Mouse (Mus musculus) intestine, postnatal 0 days (tissue): Measurements from ENCODE around the gene Olfr530. TPM values are rescaled to one million over a fixed set of nuclear protein-coding genes. Genes with fewer than 3 reads are reported as not detected.

Experiments
- ATAC-seq: fragments of 200-750 bp; cut with Nextera tagmentation; 2 replicates; pipeline ENCODE4 v1.8.0; 2017; ENCODE audit warnings: mild to moderate bottlenecking, moderate TSS enrichment, moderate library complexity
- H3K27ac ChIP-seq: fragments of 300-500 bp; sonication (generic); 2 replicates; pipeline ENCODE4 v1.5.1; 2014; ENCODE audit warnings: mild to moderate bottlenecking, low read depth, low read length, moderate library complexity
- H3K27me3 ChIP-seq: fragments of 300-500 bp; sonication (generic); replicated peaks from 2 replicates; pipeline ENCODE4 v1.6.1; 2014; ENCODE audit warnings: low read length, mixed read lengths; ENCODE audit not compliant: control insufficient read depth, insufficient read depth
- H3K36me3 ChIP-seq: fragments of 300-500 bp; sonication (generic); 2 replicates; pipeline ENCODE4 v1.6.1; 2014; ENCODE audit warnings: mild to moderate bottlenecking, moderate library complexity; ENCODE audit not compliant: control insufficient read depth, insufficient read depth
- H3K4me1 ChIP-seq: fragments of 300-500 bp; sonication (generic); replicated peaks from 2 replicates; pipeline ENCODE4 v1.6.1; 2014; ENCODE audit warnings: antibody characterized with exemption, low read length, mixed read lengths; ENCODE audit not compliant: control insufficient read depth, insufficient read depth
- H3K4me2 ChIP-seq: fragments of 300-500 bp; sonication (generic); replicated peaks from 2 replicates; pipeline ENCODE4 v1.6.1; 2014; ENCODE audit warnings: low read depth, mild to moderate bottlenecking, moderate library complexity
- H3K4me3 ChIP-seq: fragments of 300-500 bp; sonication (generic); 2 replicates; pipeline ENCODE4 v1.5.1; 2014; ENCODE audit warnings: low read depth, low read length
- H3K9ac ChIP-seq: fragments of 300-500 bp; sonication (generic); 2 replicates; pipeline ENCODE4 v1.6.1; 2014; ENCODE audit warnings: mild to moderate bottlenecking, low read depth, low read length
- H3K9me3 ChIP-seq: fragments of 300-500 bp; sonication (generic); 2 replicates; pipeline ENCODE4 v1.6.1; 2016; ENCODE audit warnings: mixed run types; ENCODE audit not compliant: control insufficient read depth
- CTCF ChIP-seq: sonication (generic); IDR thresholded peaks from 2 replicates; pipeline ENCODE4 v1.5.1; 2016; ENCODE audit warnings: low read depth, mild to moderate bottlenecking, control low read depth, antibody characterized with exemption, moderate library complexity
- WGBS: fragments of 180-500 bp; shearing (Covaris S2); extraction: QIAGEN DNeasy Blood & Tissue Kit; methylation state at CpG from one replicate; pipeline ENCODE4 v1.1.7; 2014; 5-methylcytosine and 5-hydroxymethylcytosine counted together
- polyA plus RNA-seq: library from polyadenylated mRNA; unstranded; fragments of >200 nt; fragmentation: Nextera tagmentation; extraction: Ambion mirVana; gene quantifications from 2 replicates; pipeline ENCODE4 v1.2.1, GENCODE M21; 2015

Olfr530 gene
- polyA plus RNA-seq = not detected in 2 replicates

- no peaks in the 10 kb centered on the region for H3K4me1 ChIP-seq
- H3K9me3 ChIP-seq = no peaks in the 10 kb centered on the region
- ATAC-seq = no peak
- 29% methylated on average over 1 of the region's 1 CpGs for WGBS
- H3K4me2 ChIP-seq = no peak within 1 kb of the TSS
- H3K36me3 ChIP-seq = no peaks in the 10 kb centered on the region
- TF ChIP-seq CTCF = no peak
- no peaks in the 10 kb centered on the region for H3K27me3 ChIP-seq
- H3K27ac ChIP-seq = no peak within 1 kb of the TSS
- H3K4me3 ChIP-seq = no peak within 1 kb of the TSS
- H3K9ac ChIP-seq = no peak within 1 kb of the TSS
These were observed at the start of gene Olfr530 for GRCm38 (mm10) chr7:140376231-140376630. Gene Olfr530, minus strand, starts transcription at chr7:140376331.

- Histone ChIP-seq H3K9ac (no peak within 1 kb of the TSS), H3K4me2 (no peak within 1 kb of the TSS), H3K36me3 (no peaks in the 10 kb centered on the region), H3K4me1 (no peaks in the 10 kb centered on the region), H3K9me3 (no peaks in the 10 kb centered on the region), H3K4me3 (no peak within 1 kb of the TSS), H3K27ac (no peak within 1 kb of the TSS), H3K27me3 (no peaks in the 10 kb centered on the region)
- TF ChIP-seq CTCF = no peak
- no peak for ATAC-seq
- WGBS = 81% methylated on average over 1 of the region's 1 CpGs
These were observed 45.4 kb upstream of the Olfr530 start, which contains the start of gene Olfr532 for GRCm38 (mm10) chr7:140421539-140421938. Gene Olfr532, minus strand, starts transcription at chr7:140421639.

- Histone ChIP-seq H3K4me2 (no peak within 1 kb of the TSS), H3K4me3 (no peak within 1 kb of the TSS), H3K27me3 (no peaks in the 10 kb centered on the region), H3K4me1 (no peaks in the 10 kb centered on the region), H3K9me3 (no peaks in the 10 kb centered on the region), H3K9ac (no peak within 1 kb of the TSS), H3K36me3 (no peaks in the 10 kb centered on the region), H3K27ac (no peak within 1 kb of the TSS)
- ATAC-seq = no peak
- WGBS = 83% methylated on average over 1 of the region's 1 CpGs
- TF ChIP-seq CTCF = no peak
These were observed 26.7 kb upstream of the Olfr530 start, which contains the start of gene Olfr531 for GRCm38 (mm10) chr7:140402818-140403217. Gene Olfr531, minus strand, starts transcription at chr7:140402918.

GRCm38 (mm10) chr7:140376911-140377310 lies 780 bp upstream of the Olfr530 start:
- H3K9me3 ChIP-seq = no peaks in the 10 kb centered on the region
- no peak overlapping the region for H3K4me3 ChIP-seq
- no peak for TF ChIP-seq CTCF
- H3K4me1 ChIP-seq = no peaks in the 10 kb centered on the region
- no peaks in the 10 kb centered on the region for H3K36me3 ChIP-seq
- H3K27ac ChIP-seq = no peak overlapping the region
- no peak overlapping the region for H3K9ac ChIP-seq
- H3K27me3 ChIP-seq = no peaks in the 10 kb centered on the region
- 93% methylated on average over 2 of the region's 2 CpGs for WGBS
- H3K4me2 ChIP-seq = no peak overlapping the region
- no peak for ATAC-seq

- WGBS = 75% methylated on average over 4 of the region's 4 CpGs
- H3K4me1 ChIP-seq = no peaks in the 10 kb centered on the region
- H3K27me3 ChIP-seq = no peaks in the 10 kb centered on the region
- H3K27ac ChIP-seq = no peak overlapping the region
- no peak for ATAC-seq
- H3K36me3 ChIP-seq = no peaks in the 10 kb centered on the region
- no peak overlapping the region for H3K4me2 ChIP-seq
- H3K4me3 ChIP-seq = no peak overlapping the region
- no peaks in the 10 kb centered on the region for H3K9me3 ChIP-seq
- no peak overlapping the region for H3K9ac ChIP-seq
- TF ChIP-seq CTCF = no peak
These were observed 1.8 kb downstream of the Olfr530 start for GRCm38 (mm10) chr7:140374300-140374699.

- Histone ChIP-seq H3K27me3 (no peaks in the 10 kb centered on the region), H3K4me3 (no peak within 1 kb of the TSS), H3K9ac (no peak within 1 kb of the TSS), H3K4me2 (no peak within 1 kb of the TSS), H3K4me1 (no peaks in the 10 kb centered on the region), H3K9me3 (no peaks in the 10 kb centered on the region), H3K36me3 (no peaks in the 10 kb centered on the region), H3K27ac (no peak within 1 kb of the TSS)
- ATAC-seq = no peak
- 67% methylated on average over 3 of the region's 3 CpGs for WGBS
- TF ChIP-seq CTCF = no peak
These were observed 14.6 kb downstream of the Olfr530 start, which contains the start of gene Olfr60 for GRCm38 (mm10) chr7:140361571-140361970. Gene Olfr60, minus strand, starts transcription at chr7:140361671.

GRCm38 (mm10) chr7:140333717-140334116 lies 42.4 kb downstream of the Olfr530 start, which contains the start of gene Olfr527:
Gene Olfr527, plus strand, starts transcription at chr7:140334017.
- H3K36me3 ChIP-seq = no peaks in the 10 kb centered on the region
- H3K4me2 ChIP-seq = no peak within 1 kb of the TSS
- H3K4me3 ChIP-seq = no peak within 1 kb of the TSS
- H3K27me3 ChIP-seq = no peaks in the 10 kb centered on the region
- H3K9me3 ChIP-seq = no peaks in the 10 kb centered on the region
- WGBS = 75% methylated on average over 2 of the region's 2 CpGs
- no peak for ATAC-seq
- no peak within 1 kb of the TSS for H3K9ac ChIP-seq
- no peaks in the 10 kb centered on the region for H3K4me1 ChIP-seq
- H3K27ac ChIP-seq = no peak within 1 kb of the TSS
- no peak for TF ChIP-seq CTCF
